Mouse (Mus musculus) liver, adult 2 months (tissue): ENCODE data around the gene Sf3a1. TPM values are rescaled to one million over a fixed set of nuclear protein-coding genes. Genes with fewer than 3 reads are reported as not detected.
"Not testable (repeated sequence)": the region's sequence is repeated elsewhere in the genome, so short reads cannot be mapped to it uniquely, and the experiment has no call there.

Experiments
- DNase-seq: peaks from one replicate; pipeline ENCODE4 v3.0.0-alpha.2; 2011; ENCODE audit warnings: low read depth, low spot score; ENCODE audit errors: extremely low read depth
- H3K27ac ChIP-seq: fragments of 200-500 bp; replicated peaks from 2 replicates; pipeline ENCODE4 v1.5.1; 2012; ENCODE audit warnings: low read depth, mild to moderate bottlenecking, control low read depth, inconsistent platforms, low read length; ENCODE audit not compliant: insufficient read depth
- H3K27me3 ChIP-seq: fragments of 200-500 bp; 2 replicates; pipeline ENCODE4 v1.6.1; 2012; ENCODE audit warnings: mild to moderate bottlenecking, moderate library complexity, low read length, inconsistent platforms; ENCODE audit not compliant: control insufficient read depth, insufficient read depth
- H3K36me3 ChIP-seq: fragments of 200-500 bp; 2 replicates; pipeline ENCODE4 v1.6.1; 2012; ENCODE audit warnings: low read length, inconsistent platforms; ENCODE audit not compliant: control insufficient read depth, insufficient read depth
- H3K4me1 ChIP-seq: fragments of 200-500 bp; 2 replicates; pipeline ENCODE4 v1.6.1; 2011; ENCODE audit warnings: low read length; ENCODE audit not compliant: control insufficient read depth, insufficient read depth
- H3K4me3 ChIP-seq: fragments of 200-500 bp; 2 replicates; pipeline ENCODE4 v1.5.1; 2011; ENCODE audit warnings: low read depth, mild to moderate bottlenecking, control low read depth, low read length, moderate library complexity; ENCODE audit not compliant: insufficient read depth
- H3K79me2 ChIP-seq: fragments of 200-500 bp; 2 replicates; pipeline ENCODE4 v1.6.1; 2012; ENCODE audit warnings: inconsistent platforms, mild to moderate bottlenecking, low read length, moderate library complexity; ENCODE audit not compliant: control insufficient read depth, insufficient read depth
- H3K9ac ChIP-seq: fragments of 200-500 bp; 2 replicates; pipeline ENCODE4 v1.6.1; 2012; ENCODE audit warnings: low read depth, mild to moderate bottlenecking, control low read depth, inconsistent platforms, low read length
- CTCF ChIP-seq: fragments of 200-500 bp; IDR thresholded peaks from 2 replicates; pipeline ENCODE4 v1.5.1; 2011; ENCODE audit warnings: low read depth, low read length, control low read depth
- POLR2A ChIP-seq: fragments of 200-500 bp; IDR thresholded peaks from 2 replicates; pipeline ENCODE4 v1.6.1; 2011; ENCODE audit warnings: low read length, control low read depth; ENCODE audit not compliant: insufficient read depth; ENCODE audit errors: extremely low read depth
- WGBS: fragments of 180-500 bp; shearing (Covaris S2); methylation state at CpG from one replicate; pipeline ENCODE4 v1.1.7; 2018; 5-methylcytosine and 5-hydroxymethylcytosine counted together
- polyA plus RNA-seq: library from polyadenylated mRNA; depleted of rRNA; stranded (reverse); fragments of >200 nt; gene quantifications from 2 replicates; pipeline ENCODE4 v1.2.3, GENCODE M21; 2012
- total RNA-seq: library from RNA; depleted of rRNA; stranded (reverse); fragments of >200 nt; gene quantifications from 2 replicates; pipeline ENCODE4 v1.2.3, GENCODE M21; 2014

Gene Sf3a1
- total and polyA plus RNA-seq, 2 experiments: 4.3 to 12.2 TPM

GRCm38 (mm10) chr11:4121691-4122090 is 38.5 kb upstream of the Sf3a1 start:
- peak overlapping the region; percentile 41 for H3K9ac ChIP-seq
- no peaks in the 10 kb centered on the region for H3K27me3 ChIP-seq
- H3K27ac ChIP-seq: peak overlapping the region; percentile 89
- H3K4me3 ChIP-seq: no peak overlapping the region
- no peak for TF ChIP-seq CTCF
- no peak for TF ChIP-seq POLR2A
- 28% methylated on average over 3 of the region's 3 CpGs for WGBS
- peak; percentile 92 for DNase-seq
- no peaks in the 10 kb centered on the region for H3K36me3 ChIP-seq
- peaks cover 27% of the 10 kb centered on the region for H3K4me1 ChIP-seq
- H3K79me2 ChIP-seq: peaks cover 8% of the 10 kb centered on the region; the same call in 1 of the 2 replicates

DNA sequence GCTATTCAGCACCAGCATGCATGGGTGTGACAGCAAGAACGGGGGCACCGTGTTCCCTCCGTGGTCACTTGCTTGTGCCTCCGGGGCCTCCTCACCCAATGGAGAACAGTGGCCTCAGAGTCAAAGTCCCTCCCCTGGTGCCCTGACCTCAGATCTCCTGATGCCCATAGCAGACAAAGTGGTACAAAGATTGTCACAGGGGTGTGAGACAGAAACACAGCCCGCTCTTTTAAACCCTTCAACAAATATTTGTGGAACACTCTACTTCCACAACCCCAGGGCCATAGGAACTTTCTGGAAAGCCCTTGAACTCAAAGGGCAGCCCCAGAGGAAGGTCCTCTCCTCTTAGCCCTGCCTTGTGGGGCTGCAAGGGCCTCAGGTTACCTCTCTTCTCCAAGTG is 37.9 kb upstream of the Sf3a1 start:
- H3K9ac ChIP-seq: peak overlapping the region; percentile 41; the same call in 1 of the 2 replicates
- no peaks in the 10 kb centered on the region for H3K27me3 ChIP-seq
- no peaks in the 10 kb centered on the region for H3K36me3 ChIP-seq
- H3K79me2 ChIP-seq: peaks cover 8% of the 10 kb centered on the region; the same call in 1 of the 2 replicates
- H3K27ac ChIP-seq: peak overlapping the region; percentile 89
- WGBS: 25% methylated on average over 5 of the region's 5 CpGs
- H3K4me3 ChIP-seq: no peak overlapping the region
- peak; percentile 94 for DNase-seq
- TF ChIP-seq POLR2A: no peak
- no peak for TF ChIP-seq CTCF
- H3K4me1 ChIP-seq: peaks cover 27% of the 10 kb centered on the region

- TF ChIP-seq POLR2A: no peak
- TF ChIP-seq CTCF: no peak
- peak within 1 kb of the TSS; percentile 22 for H3K9ac ChIP-seq
- DNase-seq: peak; percentile 82
- H3K27ac ChIP-seq: peak within 1 kb of the TSS; percentile 89
- WGBS: 57% methylated on average over 10 of the region's 10 CpGs
- H3K36me3 ChIP-seq: no peaks in the 10 kb centered on the region
- peaks cover 27% of the 10 kb centered on the region for H3K4me1 ChIP-seq
- H3K79me2 ChIP-seq: peaks cover 5% of the 10 kb centered on the region; the same call in 1 of the 2 replicates
- no peak within 1 kb of the TSS for H3K4me3 ChIP-seq
- H3K27me3 ChIP-seq: no peaks in the 10 kb centered on the region
These were observed 37.2 kb upstream of the Sf3a1 start, which contains the start of gene Sec14l2 for GRCm38 (mm10) chr11:4122742-4123579. Gene Sec14l2, minus strand, starts transcription at chr11:4123415.

- no peak overlapping the region for H3K9ac ChIP-seq
- DNase-seq: peak; percentile 70
- no peak overlapping the region for H3K4me3 ChIP-seq
- 35% methylated on average over 5 of the region's 5 CpGs for WGBS
- no peaks in the 10 kb centered on the region for H3K36me3 ChIP-seq
- no peaks in the 10 kb centered on the region for H3K79me2 ChIP-seq
- TF ChIP-seq POLR2A (no peak), CTCF (peak; percentile 96)
- no peak overlapping the region for H3K27ac ChIP-seq
- H3K27me3 ChIP-seq: no peaks in the 10 kb centered on the region
- H3K4me1 ChIP-seq: peaks cover 25% of the 10 kb centered on the region
These were observed 36.2 kb upstream of the Sf3a1 start for GRCm38 (mm10) chr11:4123922-4124321.

GRCm38 (mm10) chr11:4127059-4127458 is 33.1 kb upstream of the Sf3a1 start:
- Histone ChIP-seq H3K27ac (no peak overlapping the region), H3K4me3 (no peak overlapping the region), H3K4me1 (peaks cover 9% of the 10 kb centered on the region), H3K36me3 (no peaks in the 10 kb centered on the region), H3K27me3 (no peaks in the 10 kb centered on the region), H3K9ac (no peak overlapping the region), H3K79me2 (no peaks in the 10 kb centered on the region)
- no peak for DNase-seq
- TF ChIP-seq POLR2A: no peak
- no peak for TF ChIP-seq CTCF
- WGBS: 87% methylated on average over 1 of the region's 1 CpGs

DNA sequence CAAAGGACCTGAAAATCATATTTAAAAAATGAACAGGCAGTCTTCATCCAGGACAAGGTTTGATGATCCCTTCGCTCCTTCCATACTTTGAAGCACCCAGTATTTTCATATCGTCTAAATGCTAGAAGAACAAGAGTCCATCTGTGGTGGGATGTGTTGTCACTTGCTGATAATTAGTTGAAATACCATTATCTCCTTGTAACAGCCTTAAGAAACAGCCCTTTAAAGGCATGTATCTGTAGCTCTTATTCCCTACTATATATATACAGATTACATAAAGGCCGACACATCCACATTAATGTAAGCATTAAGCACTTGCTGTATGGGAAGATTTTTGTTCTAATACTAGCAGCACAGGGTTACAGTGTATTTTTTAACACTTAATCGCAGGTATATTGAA is 31.7 kb upstream of the Sf3a1 start:
- H3K27me3 ChIP-seq, H3K27ac ChIP-seq, H3K79me2 ChIP-seq, H3K4me3 ChIP-seq, DNase-seq, H3K4me1 ChIP-seq, H3K36me3 ChIP-seq, H3K9ac ChIP-seq: not testable (repeated sequence)
- WGBS: 96% methylated on average over 4 of the region's 4 CpGs
